Mouse (Mus musculus) ES-Bruce4 (cell line): ENCODE measurements around the gene Tango2.

Experiments
- CTCF ChIP-seq: IDR thresholded peaks from one replicate; pipeline ENCODE4 v1.8.1; 2011; ENCODE audit warnings: low read depth, low read length
- EP300 ChIP-seq: IDR thresholded peaks from 2 replicates; pipeline ENCODE4 v1.6.1; 2011; ENCODE audit warnings: low read depth, low read length; ENCODE audit not compliant: insufficient read depth

- no peak for TF ChIP-seq EP300
- no peak for TF ChIP-seq CTCF
Observed at GRCm38 (mm10) chr16:18373632-18374031, 25.7 kb upstream of the Tango2 start.
